ENCODE assay signal across 17 mouse cellular contexts in the genomic region with DNA sequence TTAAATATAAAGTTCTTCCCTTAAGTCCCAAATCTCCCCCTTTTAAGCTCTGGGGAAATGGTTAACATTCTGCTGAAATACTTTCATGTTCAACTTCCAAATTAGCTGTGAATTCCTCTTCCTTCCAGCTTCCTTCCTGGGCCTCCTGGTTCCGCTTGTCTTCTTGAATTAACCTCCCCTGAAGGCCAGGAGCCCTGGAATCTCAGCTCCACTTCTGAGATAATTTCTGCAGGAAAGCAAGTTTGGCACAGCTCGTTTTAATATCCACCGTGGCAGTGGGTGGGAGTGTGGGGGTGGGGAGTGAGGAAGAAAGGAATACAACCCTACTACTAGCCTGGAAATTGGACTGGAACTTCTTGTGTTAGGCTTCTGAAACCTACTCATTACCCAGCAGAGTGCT.
"Had no signal": no experiment of that assay in that cellular context is flagged by ENCODE, and none has a peak within 500 bp of the region (broad histone marks: within the 10 kb centered on the region; RNA-seq: fewer than 3 reads in every experiment).

No protein-coding gene starts in this region.

- DNase-seq: kidney, adult 2 months; kidney, postnatal 14 days; lung, adult 2 months; lung, postnatal 10 days; right cerebral cortex, postnatal 4 days; spleen, adult 18-20 months; thymus, adult 18-20 months; thymus, postnatal 25 days had no signal

- H3K4me1 ChIP-seq: liver, embryonic 15.5 days; megakaryocyte, embryonic 14.5 days had no signal

- H3K4me2 ChIP-seq: kidney, embryonic 15.5 days; liver, embryonic 11.5 days; liver, embryonic 15.5 days; midbrain, embryonic 13.5 days; neural tube, embryonic 12.5 days had no signal

- H3K36me3 ChIP-seq: kidney, embryonic 15.5 days; limb, embryonic 10.5 days; liver, embryonic 15.5 days; midbrain, embryonic 13.5 days; neural tube, embryonic 12.5 days had no signal

- H3K27me3 ChIP-seq: kidney, embryonic 15.5 days; liver, embryonic 15.5 days; megakaryocyte, embryonic 14.5 days; midbrain, embryonic 13.5 days; neural tube, embryonic 12.5 days had no signal

- H3K9ac ChIP-seq: kidney, embryonic 15.5 days; liver, embryonic 15.5 days; midbrain, embryonic 13.5 days; neural tube, embryonic 12.5 days had no signal

- H3K4me3 ChIP-seq: kidney, embryonic 15.5 days; left cerebral cortex, adult 2 months; limb, embryonic 10.5 days; liver, embryonic 15.5 days; megakaryocyte, embryonic 14.5 days; midbrain, embryonic 13.5 days; neural tube, embryonic 12.5 days had no signal

- ATAC-seq: midbrain, embryonic 13.5 days had no signal

- H3K9me3 ChIP-seq: kidney, embryonic 15.5 days; limb, embryonic 10.5 days; liver, embryonic 15.5 days; megakaryocyte, embryonic 14.5 days; midbrain, embryonic 13.5 days; neural tube, embryonic 12.5 days had no signal

- H3K27ac ChIP-seq: kidney, embryonic 15.5 days; left cerebral cortex, adult 2 months; limb, embryonic 10.5 days; liver, embryonic 15.5 days; macrophage; midbrain, embryonic 13.5 days; neural tube, embryonic 12.5 days had no signal
